Mouse (Mus musculus): ENCODE measurements at regions not wholly inside any gene's neighbourhood (a gene's known extent, or its start where the extent isn't known, plus 50 kb on each side); places are given as distances from the start of the nearest gene placed in this dataset.

- no peak for DNase-seq
Observed at GRCm38 (mm10) chr7:111420698-111421097, 337.9 kb upstream of the Eif4g2 start.

GRCm38 (mm10) chr7:111417735-111418134, 334.9 kb upstream of the Eif4g2 start:
- DNase-seq, result no peak

GRCm38 (mm10) chr7:111416061-111416460, 333.2 kb upstream of the Eif4g2 start:
- no peak for DNase-seq

GRCm38 (mm10) chr7:111413745-111414144, 330.9 kb upstream of the Eif4g2 start:
- DNase-seq, result no peak

GRCm38 (mm10) chr7:111412957-111413356, 330.1 kb upstream of the Eif4g2 start:
- DNase-seq, result no peak

- no peak for DNase-seq
Observed at GRCm38 (mm10) chr7:111411386-111411960, 328.6 kb upstream of the Eif4g2 start.

GRCm38 (mm10) chr7:111395972-111396371, 313.1 kb upstream of the Eif4g2 start:
- no peak for DNase-seq

GRCm38 (mm10) chr7:111395111-111395510, 312.3 kb upstream of the Eif4g2 start:
- DNase-seq, result no peak

- DNase-seq, result no peak
Observed at GRCm38 (mm10) chr7:111393846-111394245, 311.0 kb upstream of the Eif4g2 start.

- no peak for DNase-seq
Observed at GRCm38 (mm10) chr7:111389690-111390089, 306.9 kb upstream of the Eif4g2 start.

GRCm38 (mm10) chr7:111374534-111374933, 291.7 kb upstream of the Eif4g2 start:
- DNase-seq, result no peak

GRCm38 (mm10) chr7:111373380-111374173, 290.7 kb upstream of the Eif4g2 start:
- no peak for DNase-seq

GRCm38 (mm10) chr7:111370421-111370887, 287.6 kb upstream of the Eif4g2 start:
- DNase-seq, result no peak

- DNase-seq, result no peak
Observed at GRCm38 (mm10) chr7:111368296-111369004, 285.6 kb upstream of the Eif4g2 start.

GRCm38 (mm10) chr7:111366951-111367653, 284.3 kb upstream of the Eif4g2 start:
- DNase-seq, result no peak

GRCm38 (mm10) chr7:111365384-111365783, 282.6 kb upstream of the Eif4g2 start:
- DNase-seq, result no peak

GRCm38 (mm10) chr7:111363206-111363605, 280.4 kb upstream of the Eif4g2 start:
- DNase-seq, result no peak

- no peak for DNase-seq
Observed at GRCm38 (mm10) chr7:111362646-111363045, 279.8 kb upstream of the Eif4g2 start.

- no peak for DNase-seq
Observed at GRCm38 (mm10) chr7:111355088-111355656, 272.3 kb upstream of the Eif4g2 start.

- DNase-seq, result no peak
Observed at GRCm38 (mm10) chr7:111354066-111354465, 271.2 kb upstream of the Eif4g2 start.

- no peak for DNase-seq
Observed at GRCm38 (mm10) chr7:111352176-111352575, 269.3 kb upstream of the Eif4g2 start.

- no peak for DNase-seq
Observed at GRCm38 (mm10) chr7:111345117-111345516, 262.3 kb upstream of the Eif4g2 start.

- DNase-seq, result no peak
Observed at GRCm38 (mm10) chr7:111337053-111337452, 254.2 kb upstream of the Eif4g2 start.

All from thymus, postnatal 14 days (tissue).